8 mouse cellular contexts compared by ENCODE assay signal in genomic region chr2:109890597-109890996, GRCm38 (mm10). TPM values are rescaled to one million over a fixed set of nuclear protein-coding genes. Genes with fewer than 3 reads are reported as not detected.
DNase-seq lines count a peak whose midpoint lies in the region; ATAC-seq and TF ChIP-seq lines count a peak whose summit lies in the region.

Gene Lin7c, plus strand, starts transcription at chr2:109890853.

- peak within 1 kb of the TSS; percentile 90 for H3K4me3 ChIP-seq in embryonic facial prominence, embryonic 13.5 days
- peak within 1 kb of the TSS; percentile 85 for H3K4me3 ChIP-seq in heart, adult 2 months
- peak within 1 kb of the TSS; percentile 95 for H3K4me3 ChIP-seq in kidney, adult 2 months (ENCODE audit: insufficient read depth, low read depth, low read length)
- H3K4me3 ChIP-seq in limb, embryonic 12.5 days (replicated peaks): peak within 1 kb of the TSS; percentile 91
- H3K4me3 ChIP-seq in midbrain, embryonic 14.5 days (replicated peaks; ENCODE audit: low read depth, low read length): peak within 1 kb of the TSS; percentile 90

- no peak for TF ChIP-seq CTCF in heart, adult 2 months (IDR thresholded peaks at IDR 0.05)
- TF ChIP-seq CTCF in kidney, adult 2 months (conservative IDR thresholded peaks at IDR 0.05; ENCODE audit: insufficient read depth, insufficient read length, low read depth, low read length): no peak

- intact Hi-C loops in heart, adult 2 months (cut with DNase I): loop anchor here (2.0 to 5.0 kb wide), 2 partner anchors 26 to 127 kb away; partner anchors contain the start of genes Ccdc34 and Lgr4

- H3K9me3 ChIP-seq in embryonic facial prominence, embryonic 13.5 days: no peaks in the 10 kb centered on the region
- H3K9me3 ChIP-seq in limb, embryonic 12.5 days: no peaks in the 10 kb centered on the region
- H3K9me3 ChIP-seq in midbrain, embryonic 14.5 days (ENCODE audit: control insufficient read depth, low read length): no peaks in the 10 kb centered on the region; the same call in 1 of the 2 replicates

- peak within 1 kb of the TSS; percentile 97 for H3K9ac ChIP-seq in embryonic facial prominence, embryonic 13.5 days
- H3K9ac ChIP-seq in heart, adult 2 months (ENCODE audit: low read depth, low read length): peak within 1 kb of the TSS; percentile 96
- H3K9ac ChIP-seq in limb, embryonic 12.5 days (replicated peaks): peak within 1 kb of the TSS; percentile 96
- peak within 1 kb of the TSS; percentile 95 for H3K9ac ChIP-seq in midbrain, embryonic 14.5 days (replicated peaks; ENCODE audit: low read length)

- H3K27me3 ChIP-seq in embryonic facial prominence, embryonic 13.5 days: no peaks in the 10 kb centered on the region
- no peaks in the 10 kb centered on the region for H3K27me3 ChIP-seq in heart, adult 2 months (ENCODE audit: control insufficient read depth, insufficient read depth, low read length)
- H3K27me3 ChIP-seq in kidney, adult 2 months (replicated peaks; ENCODE audit: control insufficient read depth, insufficient read depth, low read length): no peaks in the 10 kb centered on the region
- H3K27me3 ChIP-seq in limb, embryonic 12.5 days: no peaks in the 10 kb centered on the region
- no peaks in the 10 kb centered on the region for H3K27me3 ChIP-seq in midbrain, embryonic 14.5 days (ENCODE audit: control insufficient read depth, insufficient read depth, low read length)

- peak; percentile 98 for TF ChIP-seq POLR2A in heart, adult 2 months (IDR thresholded peaks at IDR 0.05; ENCODE audit: insufficient read depth, low read depth, low read length)
- TF ChIP-seq POLR2A in kidney, adult 2 months (IDR thresholded peaks at IDR 0.05; ENCODE audit: low read depth, low read length): peak; percentile 93

- H3K79me2 ChIP-seq in heart, adult 2 months (replicated peaks; ENCODE audit: control insufficient read depth, insufficient read depth, low read length): no peaks in the 10 kb centered on the region; the same call in 1 of the 2 replicates

- WGBS in embryonic facial prominence, embryonic 13.5 days: under 1% methylated on average over 42 of the region's 42 CpGs
- under 1% methylated on average over 42 of the region's 42 CpGs for WGBS in heart, adult 2 months
- WGBS in kidney, adult 2 months: under 1% methylated on average over 42 of the region's 42 CpGs
- WGBS in limb, embryonic 12.5 days: under 1% methylated on average over 42 of the region's 42 CpGs
- under 1% methylated on average over 41 of the region's 42 CpGs for WGBS in midbrain, embryonic 14.5 days

- peak within 1 kb of the TSS; percentile 88 for H3K27ac ChIP-seq in embryonic facial prominence, embryonic 13.5 days
- peak within 1 kb of the TSS; percentile 93 for H3K27ac ChIP-seq in heart, adult 2 months
- H3K27ac ChIP-seq in kidney, adult 2 months (ENCODE audit: insufficient read depth, low read depth, low read length): peak within 1 kb of the TSS; percentile 78
- peak within 1 kb of the TSS; percentile 94 for H3K27ac ChIP-seq in limb, embryonic 12.5 days
- peak within 1 kb of the TSS; percentile 91 for H3K27ac ChIP-seq in midbrain, embryonic 14.5 days (replicated peaks; ENCODE audit: low read depth, low read length)

- H3K4me1 ChIP-seq in embryonic facial prominence, embryonic 13.5 days: peaks cover 17% of the 10 kb centered on the region
- H3K4me1 ChIP-seq in heart, adult 2 months (ENCODE audit: control insufficient read depth, insufficient read depth, low read length): peaks cover 3% of the 10 kb centered on the region; the same call in 1 of the 2 replicates
- 0 out of 2 replicates have a peak, but pooled peaks cover 5% of the 10 kb centered on the region for H3K4me1 ChIP-seq in kidney, adult 2 months (ENCODE audit: control insufficient read depth, insufficient read depth, low read length)
- H3K4me1 ChIP-seq in limb, embryonic 12.5 days (replicated peaks): peaks cover 22% of the 10 kb centered on the region
- peaks cover 14% of the 10 kb centered on the region for H3K4me1 ChIP-seq in midbrain, embryonic 14.5 days (ENCODE audit: control insufficient read depth, insufficient read depth, low read length)

- peak; percentile 99 for ATAC-seq in embryonic facial prominence, embryonic 13.5 days (ENCODE audit: insufficient number of reproducible peaks, insufficient read depth, low FRiP score, low TSS enrichment, low read depth)
- peak; percentile 99 for ATAC-seq in limb, embryonic 12.5 days (ENCODE audit: insufficient number of reproducible peaks, insufficient read depth, low FRiP score, low TSS enrichment, low read depth)
- peak; percentile 100 for ATAC-seq in midbrain, embryonic 14.5 days (ENCODE audit: low FRiP score, low TSS enrichment)

- TF ChIP-seq EP300 in heart, adult 2 months (IDR thresholded peaks at IDR 0.05; ENCODE audit: insufficient read depth, low read depth, low read length): peak; percentile 67; the same call in 1 of the 2 replicates

- peak within 1 kb of the TSS; percentile 75 for H3K4me2 ChIP-seq in embryonic facial prominence, embryonic 13.5 days
- H3K4me2 ChIP-seq in limb, embryonic 12.5 days: peak within 1 kb of the TSS; percentile 71
- peak within 1 kb of the TSS; percentile 81 for H3K4me2 ChIP-seq in midbrain, embryonic 14.5 days (ENCODE audit: low read length)

- peak; percentile 94 for DNase-seq in 416B (ENCODE audit: low read depth)
- DNase-seq in adrenal gland, postnatal 4 days (ENCODE audit: low spot score in 2 of 2): peak; percentile 67 to 87
- DNase-seq in heart, adult 2 months: peak; percentile 92 to 95
- peak; percentile 97 for DNase-seq in kidney, adult 2 months
- DNase-seq in midbrain, embryonic 14.5 days: peak; percentile 98
- peak; percentile 81 for DNase-seq in spleen, adult 12 weeks (ENCODE audit: low spot score)

- H3K36me3 ChIP-seq in embryonic facial prominence, embryonic 13.5 days: peaks cover 15% of the 10 kb centered on the region
- H3K36me3 ChIP-seq in heart, adult 2 months (ENCODE audit: control insufficient read depth, insufficient read depth, low read length): peaks cover 14% of the 10 kb centered on the region
- H3K36me3 ChIP-seq in kidney, adult 2 months (ENCODE audit: control insufficient read depth, insufficient read depth, low read length): peaks cover 4% of the 10 kb centered on the region; the same call in 1 of the 2 replicates
- H3K36me3 ChIP-seq in limb, embryonic 12.5 days: peaks cover 15% of the 10 kb centered on the region
- peaks cover 13% of the 10 kb centered on the region for H3K36me3 ChIP-seq in midbrain, embryonic 14.5 days (ENCODE audit: control insufficient read depth, insufficient read depth, low read length)

RNA-seq across cellular contexts. Expression of gene Lin7c, which starts in this region (rescaled TPM):
- 10 to 100 TPM; 91.0 to 94.8 TPM for total RNA-seq in adrenal gland, postnatal 4 days (2021)
- polyA plus RNA-seq in embryonic facial prominence, embryonic 13.5 days (2015; fragmentation: Nextera tagmentation; extraction: Ambion mirVana): 54.0 and 61.3 TPM in 2 replicates
- 10 to 100 TPM; 43.3 to 43.6 TPM for total RNA-seq in heart, adult 2 months (2021)
- 6.9 and 15.6 TPM in 2 replicates for polyA plus RNA-seq in heart, adult 2 months (2012; rRNA removed)
- 8.3 and 13.2 TPM in 2 replicates for polyA plus RNA-seq in kidney, adult 2 months (2012; rRNA removed)
- polyA plus RNA-seq in limb, embryonic 12.5 days (2016; fragmentation: Nextera tagmentation; extraction: Ambion mirVana): 61.8 and 62.7 TPM in 2 replicates
- 220 and 249 TPM in 2 replicates for polyA plus RNA-seq in midbrain, embryonic 14.5 days (2014; fragmentation: Nextera tagmentation; extraction: Ambion mirVana)

Comparison
In these comparisons a context has a peak if more than half of its experiments do, and no peak if none do; other contexts are left out.
1. Peak in every context shown above with its lines: DNase-seq, ATAC-seq, H3K4me3 ChIP-seq and H3K27ac ChIP-seq.